Mouse (Mus musculus): ENCODE data around the gene Dmkn.

DNA sequence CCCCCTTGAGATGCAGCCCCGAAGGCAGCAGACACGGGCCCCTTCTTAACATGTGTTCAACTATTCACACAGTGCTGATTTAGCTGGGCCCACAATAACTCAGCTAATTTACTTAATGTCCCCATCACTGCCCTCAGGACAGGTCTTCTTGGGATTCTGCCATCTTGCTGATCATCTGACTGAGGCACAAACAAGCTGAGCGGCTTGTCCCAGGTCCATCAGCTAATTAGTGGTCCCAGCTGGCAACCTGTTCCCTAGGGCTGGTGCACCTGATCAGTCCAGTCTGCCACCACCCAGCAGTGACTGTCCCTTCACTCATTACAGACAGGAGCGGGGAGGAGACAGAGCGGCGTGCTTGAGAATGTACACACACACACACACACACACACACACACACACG is 42.3 kb upstream of the Dmkn start:
- TF ChIP-seq POLR2A (IDR thresholded peaks at IDR 0.05; ENCODE audit: borderline replicate concordance, low read depth, low read length) (no peak), CTCF (IDR thresholded peaks at IDR 0.05; ENCODE audit: low read depth, low read length) (no peak)
